Mouse (Mus musculus) c-Kit-negative CD71-positive TER-119-positive erythroid progenitor cells, embryonic 14.5 days (primary cell): Measurements from ENCODE around the gene Csf2.
"Not testable (repeated sequence)": the region's sequence is repeated elsewhere in the genome, so short reads cannot be mapped to it uniquely, and the experiment has no call there.

Source experiments
- DNase-seq: peaks from one replicate; pipeline ENCODE4 v3.0.0-alpha.2; 2013; ENCODE audit warnings: low read depth, low spot score

Csf2 gene

DNA sequence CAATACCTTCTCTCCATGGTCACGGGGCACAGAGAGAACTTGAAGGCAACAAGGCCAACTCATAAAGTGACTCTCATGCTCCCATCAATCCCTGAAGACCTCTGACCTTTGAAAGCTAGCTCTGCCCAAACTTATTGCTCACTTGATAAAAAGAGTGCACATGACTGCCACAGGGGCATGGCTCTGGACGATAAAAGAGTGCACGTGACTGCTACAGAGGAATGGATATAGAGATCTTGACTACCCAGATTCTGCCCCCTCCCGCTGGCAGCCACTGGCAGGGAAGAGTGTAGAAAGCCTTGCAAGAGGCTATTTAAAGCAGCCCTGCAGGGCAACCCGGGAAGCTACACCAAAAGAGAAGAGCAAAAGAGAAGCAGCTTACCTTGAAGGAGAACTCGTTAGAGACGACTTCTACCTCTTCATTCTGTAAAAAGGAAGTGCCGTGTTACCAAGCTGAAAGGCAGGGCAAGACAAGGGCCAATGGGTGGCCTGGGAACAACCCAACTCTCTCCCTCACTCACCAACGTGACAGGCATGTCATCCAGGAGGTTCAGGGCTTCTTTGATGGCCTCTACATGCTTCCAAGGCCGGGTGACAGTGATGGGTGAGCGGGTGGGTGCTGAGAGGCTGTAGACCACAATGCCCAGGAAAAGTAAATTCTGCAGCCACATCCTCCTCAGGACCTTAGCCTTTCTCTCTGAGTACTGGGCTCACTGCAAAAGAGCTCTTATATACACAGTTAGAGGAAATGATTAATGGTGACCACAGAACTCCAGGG, at the start of gene Csf2:
TSS of gene Csf2 (minus strand) at position 728 of the 778 bp plus-strand sequence.
- DNase-seq: no peak

DNA sequence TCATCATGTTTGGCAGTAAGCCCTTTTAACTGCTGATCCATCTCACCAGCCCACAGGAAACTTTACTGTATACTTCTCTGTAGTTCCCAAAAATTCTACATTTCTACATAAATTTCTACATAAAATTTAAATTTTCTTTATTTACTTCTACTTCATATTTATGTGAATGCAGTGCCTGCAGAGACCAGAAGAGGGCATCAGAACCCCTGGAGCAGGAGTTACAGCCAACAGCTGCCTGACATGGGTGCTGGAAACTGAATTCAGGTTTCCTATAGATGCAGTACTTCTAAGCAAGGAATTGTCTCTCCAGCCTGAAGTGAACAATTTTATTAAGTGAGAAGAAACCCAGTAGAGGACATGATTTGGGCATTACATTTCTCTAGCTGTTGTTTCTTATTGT, 49.3 kb upstream of the Csf2 start:
- DNase-seq: no peak

DNA sequence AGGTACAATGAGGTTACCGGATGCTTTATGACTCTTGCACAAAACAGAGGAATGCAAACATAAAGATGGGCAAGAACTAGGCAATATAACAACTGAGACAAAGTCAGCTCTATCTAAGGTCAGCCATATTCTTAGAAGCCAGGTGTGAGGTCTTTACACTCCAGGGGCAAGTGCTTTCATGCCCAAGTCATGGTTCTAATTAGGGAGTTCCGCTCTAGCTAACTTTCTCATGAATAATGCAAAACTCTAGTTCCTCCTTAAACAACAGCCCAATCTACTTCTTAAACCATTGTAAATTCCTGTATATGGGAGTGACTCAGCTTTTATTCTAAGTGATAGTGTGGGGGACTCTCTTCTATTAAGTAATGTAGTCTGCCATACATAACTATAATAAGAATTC, 48.0 kb upstream of the Csf2 start:
- not testable (repeated sequence) for DNase-seq

DNA sequence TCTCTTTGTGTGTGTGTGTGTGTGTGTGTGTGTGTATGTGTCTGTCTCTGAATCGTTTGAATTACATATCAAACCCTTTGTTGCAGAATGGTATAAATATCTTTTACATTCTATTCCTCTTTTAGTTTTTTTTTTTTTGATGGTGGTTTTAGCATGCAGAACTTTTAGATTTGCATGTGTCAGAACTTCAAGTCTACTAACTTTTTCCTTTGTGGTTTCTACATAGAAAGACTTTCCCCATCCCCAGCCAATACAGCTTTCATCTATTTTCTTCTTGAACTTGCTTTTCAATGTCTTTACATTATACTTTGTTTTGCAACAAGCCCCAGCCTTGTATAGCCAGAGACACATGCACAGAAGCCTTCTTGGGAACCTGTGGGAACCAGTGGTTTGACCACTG, 47.3 kb upstream of the Csf2 start:
- no peak for DNase-seq

DNA sequence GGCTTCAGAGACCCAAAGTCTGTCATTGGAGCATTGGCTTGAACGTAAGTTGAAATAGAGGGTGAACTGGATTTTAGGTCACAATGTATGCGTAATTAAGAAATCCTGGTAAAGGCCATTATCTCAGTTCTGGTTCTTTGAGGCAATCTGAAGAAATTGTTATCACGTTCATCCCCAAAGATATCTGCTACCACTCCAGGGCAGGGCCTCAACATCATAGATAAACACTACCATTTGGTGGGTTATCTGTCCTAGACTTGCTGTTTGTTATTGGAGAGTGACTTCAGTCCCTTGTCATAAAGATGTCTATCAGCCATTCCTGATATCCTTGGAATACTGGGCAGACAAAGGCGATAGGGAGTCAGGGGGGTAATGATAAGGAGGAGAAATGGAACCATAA, 46.5 kb upstream of the Csf2 start:
- DNase-seq: no peak

DNA sequence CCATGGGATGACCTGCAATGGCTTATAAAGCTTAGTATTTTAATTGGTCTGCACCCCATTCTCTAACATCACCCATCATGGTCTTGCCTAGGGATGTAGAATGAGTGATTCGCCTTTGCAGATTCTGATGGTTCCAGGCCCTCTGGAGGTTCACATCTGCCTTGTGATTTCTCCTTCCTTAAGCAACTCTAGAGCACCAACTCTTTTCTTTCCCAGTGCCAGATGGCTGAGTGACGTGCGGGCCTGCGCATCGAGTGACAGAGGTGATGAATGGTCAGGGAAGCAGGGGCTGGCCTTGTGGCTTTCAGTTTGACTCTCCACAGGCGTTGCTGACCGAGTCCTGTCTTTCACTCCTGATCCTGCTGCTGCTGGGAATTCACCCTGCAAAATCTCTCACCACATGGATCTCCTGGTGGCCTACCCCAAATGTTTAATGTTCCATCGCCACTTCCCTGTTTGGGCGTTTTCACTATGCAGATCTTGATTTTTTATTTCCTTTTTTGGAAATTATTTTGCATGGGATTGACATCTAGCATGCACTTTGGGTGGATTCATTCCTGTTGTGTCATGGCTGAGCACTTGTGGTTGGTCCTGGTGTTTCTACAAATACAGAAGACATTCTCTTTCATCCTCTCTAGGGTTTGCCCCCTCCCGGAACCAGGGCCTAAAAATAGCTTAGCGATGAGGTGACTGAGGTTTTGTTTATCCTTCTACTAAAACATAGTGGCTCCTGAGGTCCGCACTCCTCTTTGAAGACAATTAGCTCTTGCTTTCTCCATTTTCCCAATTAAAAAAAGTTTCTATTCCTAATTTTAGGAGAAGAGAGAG, 44.7 kb upstream of the Csf2 start:
- DNase-seq: no peak

DNA sequence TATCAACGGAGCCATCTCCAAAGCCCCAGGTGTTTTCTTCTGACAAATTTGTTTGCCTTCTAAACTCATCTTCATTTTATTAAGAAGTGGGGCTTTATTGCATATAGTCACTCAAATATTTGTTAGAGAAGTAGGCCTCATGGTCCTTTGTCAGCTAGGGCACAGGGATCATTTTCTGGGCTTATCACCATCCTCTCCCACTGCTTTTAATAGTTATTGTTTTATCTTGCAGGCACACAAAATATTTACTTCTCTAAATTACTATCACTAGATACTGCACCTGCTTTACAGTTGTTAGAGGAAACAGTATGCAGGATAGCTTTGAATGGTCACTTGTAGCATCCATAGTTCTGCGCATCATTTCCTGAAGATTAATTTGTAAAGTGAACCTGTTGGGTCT, 42.7 kb upstream of the Csf2 start:
- no peak for DNase-seq

DNA sequence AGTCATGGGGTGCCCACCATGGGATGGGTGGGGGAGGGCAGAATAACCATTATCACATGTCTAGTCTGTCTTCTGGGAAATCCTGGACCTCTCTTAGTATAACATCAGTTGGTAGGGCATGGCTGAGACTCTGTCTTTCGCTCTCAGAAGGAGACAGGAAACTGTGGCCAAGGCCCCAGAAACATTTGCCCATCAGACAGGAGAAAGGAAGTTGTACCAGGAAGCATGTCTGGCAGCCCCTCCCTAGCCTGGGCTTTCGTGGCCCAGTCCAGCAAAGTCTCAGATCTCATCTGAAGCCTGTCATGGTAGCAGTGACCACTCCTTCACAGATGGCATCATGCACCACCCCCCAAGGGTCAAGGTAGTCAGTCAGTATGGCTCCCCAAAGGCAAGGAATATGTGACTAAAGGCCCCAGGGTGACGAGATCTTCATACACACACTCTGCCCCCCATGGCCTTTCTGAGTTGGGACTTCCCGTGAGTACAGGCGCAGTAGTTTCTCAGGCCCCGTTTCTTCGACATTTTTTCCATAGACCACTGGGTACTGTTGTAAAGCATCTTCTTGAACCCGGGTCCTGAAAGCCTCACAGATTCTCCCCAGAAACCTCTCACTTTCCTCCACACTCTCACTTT, 38.5 kb upstream of the Csf2 start:
- DNase-seq: no peak

DNA sequence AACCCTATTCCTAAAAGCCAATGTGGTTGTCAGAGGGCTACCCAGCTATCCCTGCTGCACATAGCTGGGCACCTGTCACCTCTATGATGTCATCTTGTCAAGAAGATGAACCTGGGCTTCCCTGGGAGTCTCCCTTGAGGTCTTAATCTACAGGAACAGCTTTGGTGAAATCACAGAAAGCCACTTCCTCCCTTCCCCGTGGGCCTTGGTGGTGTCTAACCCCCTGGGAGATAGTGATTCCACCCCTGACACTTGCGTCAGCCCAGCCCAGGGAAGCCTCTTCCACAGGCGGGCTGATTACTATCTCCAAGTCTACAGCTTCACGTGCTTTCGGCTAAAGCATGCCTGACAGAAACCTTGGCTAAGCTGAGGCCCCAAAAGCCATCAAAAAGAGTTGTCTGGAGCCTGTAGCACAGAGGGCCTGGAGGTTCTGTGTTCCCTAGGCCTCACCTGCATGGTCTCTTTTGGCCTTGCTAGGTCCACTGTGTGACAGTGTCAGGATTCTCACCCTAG, 22.0 kb upstream of the Csf2 start:
- DNase-seq: no peak

DNA sequence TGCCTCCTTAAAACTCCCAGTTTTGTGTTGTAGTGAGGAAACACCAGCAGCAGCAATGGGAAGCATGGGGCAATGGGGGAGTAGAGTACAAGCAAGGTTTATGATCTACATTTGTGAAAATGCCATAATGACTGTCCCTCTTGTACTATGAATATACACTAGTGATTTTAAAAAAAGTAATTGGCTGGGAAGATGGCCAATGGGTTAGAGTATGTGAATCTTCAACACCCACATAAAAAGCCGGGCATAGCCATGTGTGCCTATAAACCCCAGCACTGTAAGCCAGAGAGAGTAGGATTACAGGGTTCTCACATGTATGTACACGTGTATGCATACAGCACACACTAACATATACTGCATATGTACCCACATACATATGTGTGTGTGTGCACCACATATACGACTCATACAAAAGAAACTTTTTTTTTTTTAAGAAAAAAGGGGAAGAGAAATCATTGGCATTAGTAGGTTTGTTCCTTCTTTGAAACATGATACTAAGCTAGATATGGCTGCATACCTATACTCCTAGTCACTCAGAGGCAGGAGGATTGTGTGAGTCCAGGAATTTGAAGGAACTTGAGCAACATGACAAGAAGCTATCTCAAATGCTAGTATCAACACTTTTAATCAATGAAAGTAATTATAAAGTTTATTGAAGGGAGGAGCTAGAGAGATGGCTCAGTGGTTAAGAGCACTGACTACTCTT, 19.9 kb upstream of the Csf2 start:
- DNase-seq: no peak

DNA sequence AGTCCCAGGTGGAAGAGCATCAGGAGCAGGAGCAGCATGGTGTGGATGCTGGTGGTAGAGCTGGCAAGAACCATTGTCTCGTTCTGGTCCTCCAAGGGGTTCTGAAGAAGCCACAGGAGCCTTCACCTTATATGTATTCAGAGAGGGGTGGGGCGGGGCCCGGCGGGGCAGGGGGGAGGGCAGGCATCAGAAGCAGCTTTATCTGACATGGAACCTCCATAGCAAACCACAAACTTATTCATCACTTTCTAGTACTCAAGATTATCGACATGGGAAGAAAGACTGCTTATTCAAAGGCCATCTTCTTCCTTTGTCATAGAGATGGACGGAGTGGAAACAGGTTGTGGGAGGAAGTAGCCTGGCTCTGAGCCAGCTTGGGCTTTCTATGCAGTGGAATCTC, 17.7 kb upstream of the Csf2 start, which contains the start of gene Il3:
TSS of gene Il3 (minus strand) at position 101 of the 400 bp plus-strand sequence.
- no peak for DNase-seq

DNA sequence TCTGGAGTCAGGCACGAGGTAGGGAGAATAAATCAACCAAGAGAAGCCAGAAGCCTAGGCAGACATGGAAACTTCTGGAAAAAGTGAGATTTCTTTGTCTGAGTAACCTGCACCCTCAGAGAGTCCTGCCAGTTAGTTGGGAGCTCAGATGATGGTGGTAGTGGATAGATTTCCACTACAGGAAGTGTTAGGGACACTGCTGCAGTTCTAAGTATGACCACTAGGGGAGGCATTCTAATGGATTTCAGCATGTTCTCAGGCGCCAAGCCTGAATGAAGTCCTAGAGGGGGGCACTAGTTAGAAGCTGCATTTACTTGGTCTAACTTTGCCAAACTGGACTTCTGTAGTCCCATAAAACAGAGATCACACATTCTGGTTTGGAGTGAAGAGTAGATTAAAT, 15.1 kb upstream of the Csf2 start:
- peak; percentile 27 for DNase-seq

DNA sequence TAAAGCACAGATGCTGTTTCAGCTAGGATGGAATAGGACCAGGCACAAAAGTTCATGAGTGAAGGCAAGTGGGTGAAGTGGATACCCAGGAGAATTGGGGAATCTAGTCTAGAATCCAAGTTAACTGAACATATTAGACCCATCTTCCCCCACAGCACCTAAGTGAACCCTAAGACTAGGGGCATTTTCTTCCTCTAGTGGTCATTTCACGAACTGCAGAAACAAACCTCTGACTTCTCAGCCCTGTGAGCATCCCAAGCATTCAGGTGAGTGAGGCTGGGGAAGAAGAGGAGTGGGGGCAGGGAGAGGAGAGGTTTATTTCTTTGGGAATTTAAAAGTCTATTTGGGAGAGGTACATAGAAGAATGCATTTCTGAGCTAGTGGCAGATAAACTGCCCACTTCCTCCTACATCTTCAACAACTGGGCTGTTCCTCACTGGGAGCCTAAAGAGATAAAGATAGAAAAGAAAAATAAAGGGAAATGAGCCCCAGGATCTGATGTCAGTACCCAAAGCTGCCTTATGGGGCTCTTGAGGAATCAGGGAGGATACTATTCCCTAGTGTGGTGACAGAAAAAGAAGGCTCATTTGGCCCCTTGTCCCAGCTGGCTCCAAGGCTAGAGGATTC, 14.1 kb upstream of the Csf2 start:
- DNase-seq: no peak

DNA sequence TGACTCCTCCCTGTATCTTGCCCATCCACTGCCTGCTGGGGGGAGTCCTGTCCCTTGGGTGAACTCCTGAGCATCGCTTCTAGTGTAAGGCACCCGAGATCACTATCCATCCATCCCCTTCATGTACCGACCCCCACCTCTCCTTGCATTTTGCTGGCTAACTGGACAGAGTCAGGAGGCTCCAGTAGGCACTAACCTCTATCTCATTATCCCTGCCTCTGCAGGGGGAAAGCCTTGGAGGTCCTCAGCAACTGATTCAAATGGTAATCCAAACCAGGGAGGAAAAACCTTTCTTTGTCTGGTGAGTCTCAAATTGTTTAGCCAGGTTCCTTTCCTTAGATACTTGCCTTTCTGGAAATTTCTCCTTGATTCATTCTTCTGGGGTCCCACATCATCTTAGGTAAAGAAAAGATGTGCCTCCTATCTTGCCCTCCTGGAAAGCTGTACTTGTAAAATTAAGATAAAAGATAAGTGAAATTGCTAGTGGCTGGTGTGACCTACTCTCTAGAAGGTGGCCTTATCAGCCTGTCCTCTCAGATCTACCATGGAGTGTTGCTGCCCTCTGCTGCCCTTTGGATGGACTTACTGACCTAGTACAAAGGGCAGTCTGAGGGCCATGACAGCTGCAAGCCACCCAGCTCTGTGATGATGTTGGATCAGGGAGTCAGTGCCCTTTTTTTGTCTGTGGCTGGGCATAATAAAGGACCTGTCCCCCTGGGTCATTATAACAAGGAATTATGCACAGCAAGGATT, 7.3 kb upstream of the Csf2 start:
- DNase-seq: no peak

DNA sequence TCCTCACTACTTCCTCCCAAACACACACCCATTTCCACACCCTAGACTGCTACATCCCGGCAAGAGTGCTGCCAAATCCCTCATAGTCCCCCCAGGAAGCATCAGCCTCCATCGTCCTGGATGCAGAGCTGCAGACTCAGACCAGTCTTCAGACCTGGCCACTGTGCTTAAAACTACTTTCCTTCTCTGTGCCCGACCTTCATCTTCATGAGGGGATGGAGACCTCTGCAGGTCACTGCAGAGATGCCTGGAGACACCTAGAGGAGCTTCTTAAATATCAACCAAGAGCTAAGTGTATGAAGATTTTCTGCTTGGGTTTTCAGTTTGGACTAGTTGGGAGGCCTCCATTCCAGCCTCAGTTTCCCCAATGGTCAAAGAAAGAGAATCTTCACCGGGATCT, 4.6 kb upstream of the Csf2 start:
- DNase-seq: no peak

DNA sequence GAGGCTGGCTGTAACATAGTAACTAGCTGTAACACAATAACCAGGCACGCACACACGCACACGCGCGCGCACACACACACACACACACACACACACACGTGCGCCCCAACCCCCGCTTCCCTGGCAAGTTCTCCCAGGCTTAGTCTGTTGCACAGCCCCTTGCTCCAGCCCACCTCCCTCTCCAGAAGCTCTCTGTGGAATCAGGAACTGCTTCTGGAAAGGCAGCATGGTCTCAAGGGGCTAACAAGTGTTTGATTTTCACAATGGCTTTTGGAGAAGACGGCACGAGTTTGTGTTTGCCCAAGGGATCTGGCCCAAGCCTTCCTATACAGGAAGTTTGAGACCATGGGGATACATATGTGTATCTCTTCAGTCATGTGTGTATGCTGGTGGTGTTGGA, 1.1 kb upstream of the Csf2 start:
- no peak for DNase-seq

DNA sequence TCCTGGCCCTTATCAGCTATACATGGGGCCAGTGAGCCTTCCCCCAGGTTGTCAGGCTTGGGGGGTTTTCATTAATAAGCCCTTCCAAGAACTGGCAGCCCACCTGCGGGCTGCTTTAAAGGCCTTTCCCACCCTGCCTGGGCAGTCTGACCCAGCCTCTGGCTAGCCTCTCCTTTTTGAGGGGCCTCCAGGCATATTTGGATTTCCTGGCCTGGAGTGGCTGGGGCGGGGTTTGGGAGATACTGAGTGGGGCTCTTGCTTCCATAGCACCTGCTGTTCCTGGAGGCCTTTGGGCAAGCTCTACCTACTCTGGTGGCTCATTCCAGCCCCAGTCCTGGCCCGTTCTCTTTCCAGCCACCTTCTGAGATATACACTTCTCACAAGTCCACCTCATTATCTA, 281 bp upstream of the Csf2 start:
- no peak for DNase-seq

DNA sequence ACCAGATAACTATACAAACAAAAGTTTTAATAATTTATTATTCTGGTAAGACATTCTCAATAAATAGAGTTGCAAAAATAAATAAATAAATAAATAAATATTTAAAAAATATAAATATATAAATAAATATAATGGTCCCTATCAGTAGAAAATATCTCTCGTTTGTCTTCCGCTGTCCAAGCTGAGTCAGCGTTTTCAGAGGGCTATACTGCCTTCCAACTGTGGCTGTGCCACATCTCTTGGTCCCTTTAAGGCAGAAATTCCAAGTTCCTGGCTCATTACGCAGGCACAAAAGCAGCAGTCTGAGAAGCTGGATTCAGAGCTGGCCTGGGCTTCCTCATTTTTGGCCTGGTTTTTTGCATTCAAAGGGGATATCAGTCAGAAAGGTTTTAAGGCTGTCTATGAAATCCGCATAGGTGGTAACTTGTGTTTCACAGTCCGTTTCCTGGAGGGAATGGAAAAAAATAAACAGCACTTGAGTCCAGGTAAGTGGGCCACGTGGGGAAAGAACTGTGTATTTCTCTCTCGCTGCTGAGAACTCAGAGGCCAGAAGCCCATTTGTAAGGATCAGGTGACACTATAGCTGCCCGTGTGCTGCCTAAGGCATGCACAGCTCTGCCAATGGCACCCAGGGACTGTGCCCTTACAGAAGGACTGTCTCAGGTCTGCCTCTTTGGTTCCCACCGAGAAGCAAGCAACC, 2.1 kb downstream of the Csf2 start:
- DNase-seq: no peak

DNA sequence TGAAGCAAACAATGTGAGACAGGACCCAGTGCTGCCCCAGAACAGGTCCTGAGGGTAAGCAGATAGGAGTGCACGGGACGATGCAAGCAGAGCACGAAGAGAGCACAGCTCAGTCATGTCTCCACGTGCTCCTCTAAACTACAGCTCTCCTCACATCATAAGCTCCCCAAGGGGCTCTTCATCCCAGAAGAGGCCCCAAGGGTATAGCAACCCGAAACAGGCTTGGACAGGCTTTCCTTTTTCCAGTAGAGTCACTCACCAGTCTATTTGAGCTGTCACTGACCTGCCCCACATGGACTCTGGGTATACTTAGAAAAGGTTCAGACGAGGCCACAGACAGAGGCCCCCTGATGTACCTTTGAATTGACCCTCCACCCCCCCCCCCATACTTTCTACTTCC, 5.0 kb downstream of the Csf2 start:
- DNase-seq: no peak

DNA sequence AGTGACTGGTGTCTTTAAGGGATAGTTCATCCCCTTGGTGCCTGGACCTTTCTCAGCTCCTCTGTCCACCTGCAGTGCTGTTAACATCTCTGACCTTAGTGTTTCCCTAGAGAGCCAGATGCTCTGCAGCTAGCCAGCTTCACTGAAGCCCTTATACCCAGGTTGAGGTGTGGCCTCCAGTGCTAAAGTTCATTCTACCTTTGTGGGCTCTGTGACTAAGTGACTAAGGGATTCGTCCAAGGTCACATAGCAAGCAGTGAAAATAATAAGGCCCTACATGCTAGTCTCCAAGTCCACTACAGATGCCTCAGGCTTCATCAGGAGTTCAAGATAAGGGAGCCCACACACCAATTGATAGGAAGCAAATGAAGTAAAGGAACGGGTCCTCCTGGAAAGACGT, 7.0 kb downstream of the Csf2 start:
- DNase-seq: no peak
